Mouse (Mus musculus) heart, embryonic 16.5 days (tissue): ENCODE measurements around the gene Ccdc47. TPM values are rescaled to one million over a fixed set of nuclear protein-coding genes. Genes with fewer than 3 reads are reported as not detected.
A peak's percentile ranks its signal among the peaks of the same experiment; 100 is the strongest.

Source experiments
- ATAC-seq: fragments of 200-750 bp; cut with Nextera tagmentation; replicated peaks from 2 replicates; pipeline ENCODE4 v1.8.0; 2017; ENCODE audit warnings: moderate number of reproducible peaks; ENCODE audit not compliant: insufficient read depth, low FRiP score; ENCODE audit errors: extremely low read depth
- H3K27ac ChIP-seq: fragments of 300-500 bp; sonication (generic); 2 replicates; pipeline ENCODE4 v1.5.1; 2014; ENCODE audit warnings: mild to moderate bottlenecking, low read length, control low read depth, moderate library complexity
- H3K27me3 ChIP-seq: fragments of 300-500 bp; sonication (generic); 2 replicates; pipeline ENCODE4 v1.6.1; 2014; ENCODE audit warnings: low read length, mixed read lengths; ENCODE audit not compliant: control insufficient read depth, insufficient read depth
- H3K36me3 ChIP-seq: fragments of 300-500 bp; sonication (generic); 2 replicates; pipeline ENCODE4 v1.6.1; 2014; ENCODE audit not compliant: control insufficient read depth, insufficient read depth
- H3K4me1 ChIP-seq: fragments of 300-500 bp; sonication (generic); 2 replicates; pipeline ENCODE4 v1.6.1; 2014; ENCODE audit warnings: low read length, mixed read lengths; ENCODE audit not compliant: control insufficient read depth, insufficient read depth
- H3K4me2 ChIP-seq: fragments of 300-500 bp; sonication (generic); 2 replicates; pipeline ENCODE4 v1.6.1; 2014; ENCODE audit warnings: low read depth, mild to moderate bottlenecking, control low read depth, low read length
- H3K4me3 ChIP-seq: fragments of 300-500 bp; sonication (generic); 2 replicates; pipeline ENCODE4 v1.5.1; 2014; ENCODE audit warnings: mild to moderate bottlenecking, control low read depth, low read length
- H3K9ac ChIP-seq: fragments of 300-500 bp; sonication (generic); 2 replicates; pipeline ENCODE4 v1.6.1; 2014; ENCODE audit warnings: low read length, control low read depth
- H3K9me3 ChIP-seq: fragments of 300-500 bp; sonication (generic); replicated peaks from 2 replicates; pipeline ENCODE4 v1.6.1; 2016; ENCODE audit warnings: low read length; ENCODE audit not compliant: control insufficient read depth
- WGBS: fragments of 180-500 bp; shearing (Covaris S2); extraction: QIAGEN DNeasy Blood & Tissue Kit; methylation state at CpG from one replicate; pipeline ENCODE4 v1.1.7; 2014; 5-methylcytosine and 5-hydroxymethylcytosine counted together
- polyA plus RNA-seq: library from polyadenylated mRNA; unstranded; fragments of >200 nt; fragmentation: Nextera tagmentation; extraction: Ambion mirVana; gene quantifications from 2 replicates; pipeline ENCODE4 v1.2.1, GENCODE M21; 2015

Gene Ccdc47
- polyA plus RNA-seq, 1 experiment from 2014 or later, result 110 TPM

- peak overlapping the region; percentile 92 for H3K9ac ChIP-seq
- peak; percentile 78 for ATAC-seq
- H3K4me3 ChIP-seq, result peak overlapping the region; percentile 73
- peaks cover 16% of the 10 kb centered on the region for H3K4me1 ChIP-seq
- H3K36me3 ChIP-seq, result peaks cover 16% of the 10 kb centered on the region
- no peaks in the 10 kb centered on the region for H3K9me3 ChIP-seq
- peak overlapping the region; percentile 89 for H3K4me2 ChIP-seq
- H3K27me3 ChIP-seq, result no peaks in the 10 kb centered on the region
- under 1% methylated on average over 85 of the region's 106 CpGs for WGBS
- H3K27ac ChIP-seq, result peak overlapping the region; percentile 92
These were observed 56.0 kb downstream of the Ccdc47 start for GRCm38 (mm10) chr11:106159921-106160840.

GRCm38 (mm10) chr11:106159216-106159920 is 56.8 kb downstream of the Ccdc47 start:
- peaks cover 22% of the 10 kb centered on the region for H3K36me3 ChIP-seq

GRCm38 (mm10) chr11:106158930-106159215 is 57.3 kb downstream of the Ccdc47 start:
- peak overlapping the region; percentile 92 for H3K27ac ChIP-seq
- peaks cover 25% of the 10 kb centered on the region for H3K36me3 ChIP-seq
- ATAC-seq, result 0 out of 2 replicates have a peak, but pooled peaks have one; percentile 1
- H3K4me3 ChIP-seq, result peak overlapping the region; percentile 73
- peaks cover 16% of the 10 kb centered on the region for H3K4me1 ChIP-seq
- H3K4me2 ChIP-seq, result peak overlapping the region; percentile 89
- H3K27me3 ChIP-seq, result no peaks in the 10 kb centered on the region
- no peaks in the 10 kb centered on the region for H3K9me3 ChIP-seq
- 35% methylated on average over 9 of the region's 9 CpGs for WGBS
- H3K9ac ChIP-seq, result peak overlapping the region; percentile 92

More at GRCm38 (mm10) chr11:106159216-106159920, 56.8 kb downstream of the Ccdc47 start:
- Histone ChIP-seq H3K27ac (peak overlapping the region; percentile 92), H3K4me1 (peaks cover 16% of the 10 kb centered on the region), H3K9me3 (no peaks in the 10 kb centered on the region), H3K4me2 (peak overlapping the region; percentile 89), H3K9ac (peak overlapping the region; percentile 92), H3K4me3 (peak overlapping the region; percentile 73), H3K27me3 (no peaks in the 10 kb centered on the region)
- peak; percentile 35 for ATAC-seq
- under 1% methylated on average over 25 of the region's 25 CpGs for WGBS

GRCm38 (mm10) chr11:106158081-106158929 is 57.8 kb downstream of the Ccdc47 start:
- Histone ChIP-seq H3K9me3 (no peaks in the 10 kb centered on the region), H3K4me2 (peak overlapping the region; percentile 89), H3K4me3 (peak overlapping the region; percentile 73), H3K27ac (peak overlapping the region; percentile 92), H3K4me1 (peaks cover 16% of the 10 kb centered on the region), H3K27me3 (no peaks in the 10 kb centered on the region), H3K9ac (peak overlapping the region; percentile 92), H3K36me3 (peaks cover 23% of the 10 kb centered on the region)
- no peak for ATAC-seq
- WGBS, result 57% methylated on average over 14 of the region's 14 CpGs

- H3K9ac ChIP-seq, result no peak overlapping the region
- no peak overlapping the region for H3K4me2 ChIP-seq
- 77% methylated on average over 7 of the region's 7 CpGs for WGBS
- H3K4me1 ChIP-seq, result peaks cover 16% of the 10 kb centered on the region
- H3K9me3 ChIP-seq, result no peaks in the 10 kb centered on the region
- peaks cover 25% of the 10 kb centered on the region for H3K36me3 ChIP-seq
- no peaks in the 10 kb centered on the region for H3K27me3 ChIP-seq
- ATAC-seq, result no peak
- no peak overlapping the region for H3K4me3 ChIP-seq
- no peak overlapping the region for H3K27ac ChIP-seq
These were observed 59.0 kb downstream of the Ccdc47 start for GRCm38 (mm10) chr11:106157154-106157553.

GRCm38 (mm10) chr11:106156257-106156656 is 59.9 kb downstream of the Ccdc47 start:
- Histone ChIP-seq H3K4me3 (no peak overlapping the region), H3K27me3 (no peaks in the 10 kb centered on the region), H3K4me2 (no peak overlapping the region), H3K9me3 (no peaks in the 10 kb centered on the region), H3K36me3 (peaks cover 28% of the 10 kb centered on the region), H3K4me1 (peaks cover 11% of the 10 kb centered on the region), H3K27ac (no peak overlapping the region), H3K9ac (no peak overlapping the region)
- ATAC-seq, result no peak
- 96% methylated on average over 1 of the region's 1 CpGs for WGBS

DNA sequence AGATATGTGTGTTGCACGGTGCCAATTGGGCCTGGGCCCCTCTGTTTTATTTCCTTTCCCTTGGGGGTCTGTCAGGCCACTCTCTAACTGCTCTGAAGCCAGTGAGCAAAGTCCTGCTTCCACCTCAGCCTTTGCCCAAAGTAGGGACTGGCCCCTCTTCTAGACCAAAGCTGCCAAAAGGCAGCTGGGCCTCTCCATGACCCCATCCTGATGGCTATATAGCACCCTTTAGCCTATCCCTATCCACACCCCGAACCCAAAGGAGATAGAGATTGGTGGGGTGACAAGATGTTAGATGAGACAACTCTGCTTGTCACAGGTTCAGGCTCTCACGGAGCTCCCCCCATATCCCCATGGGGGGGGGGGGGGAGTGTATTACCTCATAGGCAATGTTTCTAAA is 60.4 kb downstream of the Ccdc47 start:
- ATAC-seq, result no peak
- Histone ChIP-seq H3K9me3 (no peaks in the 10 kb centered on the region), H3K27ac (no peak overlapping the region), H3K36me3 (peaks cover 33% of the 10 kb centered on the region), H3K4me2 (no peak overlapping the region), H3K4me1 (peaks cover 6% of the 10 kb centered on the region), H3K9ac (no peak overlapping the region), H3K4me3 (no peak overlapping the region), H3K27me3 (no peaks in the 10 kb centered on the region)
- 62% methylated on average over 3 of the region's 3 CpGs for WGBS

GRCm38 (mm10) chr11:106154770-106155169 is 61.4 kb downstream of the Ccdc47 start:
- Histone ChIP-seq H3K4me2 (no peak overlapping the region), H3K9me3 (no peaks in the 10 kb centered on the region), H3K4me3 (no peak overlapping the region), H3K27me3 (no peaks in the 10 kb centered on the region), H3K4me1 (peaks cover 5% of the 10 kb centered on the region), H3K36me3 (peaks cover 41% of the 10 kb centered on the region), H3K9ac (no peak overlapping the region), H3K27ac (no peak overlapping the region)
- WGBS, result 62% methylated on average over 2 of the region's 2 CpGs
- ATAC-seq, result no peak
